Mouse (Mus musculus): Measurements from ENCODE around the gene Aldh9a1. TPM values are rescaled to one million over a fixed set of nuclear protein-coding genes. Genes with fewer than 3 reads are reported as not detected.

Gene Aldh9a1
- polyA plus RNA-seq (2017; shearing (Covaris generic)): 46.2 TPM

DNA sequence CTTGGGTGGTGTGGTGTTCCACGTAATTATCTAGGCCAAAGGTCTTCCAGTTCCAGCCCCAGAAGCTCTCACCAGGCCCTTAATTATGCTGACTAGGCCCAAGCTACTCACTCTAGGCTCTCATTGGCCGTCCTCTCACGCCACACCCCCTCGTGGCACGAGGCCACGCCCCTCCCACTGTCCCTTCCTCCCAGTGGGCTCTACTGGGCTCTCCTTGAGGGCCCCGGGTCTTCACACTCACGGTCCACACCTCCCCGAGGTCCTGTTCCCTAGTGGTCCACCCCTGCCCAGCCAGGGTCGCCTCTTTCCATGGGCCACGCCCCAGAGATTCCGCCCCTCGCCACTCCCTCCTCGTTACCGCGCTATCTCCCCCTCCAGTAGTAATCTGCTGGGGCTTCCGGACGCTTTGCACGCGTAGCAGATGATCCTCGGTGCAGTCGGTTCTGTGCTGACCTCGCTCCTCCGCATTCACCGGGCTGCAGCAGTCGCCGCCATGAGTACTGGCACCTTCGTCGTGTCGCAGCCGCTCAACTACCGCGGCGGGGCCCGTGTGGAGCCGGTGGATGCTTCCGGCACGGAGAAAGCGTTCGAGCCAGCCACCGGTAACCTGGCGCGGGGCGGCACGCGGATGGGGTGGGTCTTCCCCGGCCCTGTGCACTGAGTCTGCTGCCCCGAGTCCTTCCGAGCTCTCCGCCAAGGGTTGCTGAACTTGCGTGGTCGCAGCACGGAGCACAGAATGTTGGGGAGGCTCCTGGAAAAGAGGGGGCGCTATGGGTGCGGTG is at the start of gene Aldh9a1:
Aldh9a1 (plus strand) TSS at position 177 of the 782 bp plus-strand sequence.

DNA sequence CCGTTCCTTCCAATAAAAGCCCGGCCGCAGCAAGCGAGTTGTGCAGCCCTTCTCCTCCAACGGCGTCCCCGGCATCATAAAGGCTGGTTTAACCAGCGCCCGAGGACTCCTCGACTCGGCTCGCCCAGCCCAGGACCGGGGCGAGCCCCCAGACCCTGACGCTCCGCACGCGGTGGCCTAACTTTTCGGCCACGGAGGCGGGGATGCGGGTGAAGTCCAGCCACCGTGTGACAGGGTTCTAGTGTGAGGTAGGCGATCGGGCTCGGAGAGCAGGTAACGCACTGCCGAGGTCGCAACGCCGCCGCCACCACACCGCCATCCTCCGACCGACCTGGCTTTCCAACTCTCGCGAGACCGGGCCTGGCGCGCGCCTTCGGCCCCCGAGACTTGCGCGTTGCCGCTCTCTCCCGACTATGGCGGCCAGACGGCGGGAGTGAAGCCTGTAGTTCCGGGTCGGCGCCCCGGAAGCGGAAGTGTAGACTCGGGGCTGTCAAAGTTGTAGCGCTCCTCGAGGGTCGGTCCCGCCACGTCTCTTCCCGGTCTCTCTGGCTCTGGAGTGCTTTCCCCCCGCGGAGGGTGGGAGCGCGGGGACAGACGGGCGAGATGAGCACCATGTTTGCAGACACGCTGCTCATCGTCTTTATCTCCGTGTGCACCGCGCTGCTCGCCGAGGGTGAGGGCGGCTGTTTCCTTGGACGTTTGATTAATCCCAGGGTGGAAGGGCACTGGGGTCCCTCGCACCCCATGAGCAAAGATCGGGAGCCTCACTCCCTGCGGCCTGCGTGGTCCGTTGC is 41.3 kb upstream of the Aldh9a1 start, which contains the start of gene Tmco1:
Tmco1 (plus strand) TSS at position 118 of the 794 bp plus-strand sequence.

GRCm38 (mm10) chr1:167393683-167394492 is 44.1 kb downstream of the Aldh9a1 start, which contains the start of gene Mgst3:
TSS of gene Mgst3 (minus strand) at chr1:167393841.

Other genes with a start within 250 kb of the Aldh9a1 start
- gene Uck2, start 64.7 kb upstream of the Aldh9a1 start, polyA plus RNA-seq (2017; shearing (Covaris generic)): 80.6 TPM
- 50.1 TPM for gene Tmco1, start 41.6 kb upstream of the Aldh9a1 start, polyA plus RNA-seq (2017; shearing (Covaris generic))
- gene Mgst3, start 43.9 kb downstream of the Aldh9a1 start, polyA plus RNA-seq (2017; shearing (Covaris generic)): 2.3 TPM
- gene Lrrc52, start 116.8 kb downstream of the Aldh9a1 start, polyA plus RNA-seq (2017; shearing (Covaris generic)): not detected
- gene Rxrg, start 248.4 kb downstream of the Aldh9a1 start, polyA plus RNA-seq (2017; shearing (Covaris generic)): not detected

Data from effector memory CD4-positive, alpha-beta T cell, adult 5 months (primary cell).